Mouse (Mus musculus): ENCODE measurements around the gene Pax2. TPM values are rescaled to one million over a fixed set of nuclear protein-coding genes. Genes with fewer than 3 reads are reported as not detected.
A peak's percentile ranks its signal among the peaks of the same experiment; 100 is the strongest.

Gene Pax2
- polyA plus RNA-seq, 1 experiment from 2014 or later, result 8.0 TPM

GRCm38 (mm10) chr19:44791981-44792380 is 36.1 kb downstream of the Pax2 start:
- Histone ChIP-seq H3K36me3 (ENCODE audit: control insufficient read depth, insufficient read depth, low read length) (no peaks in the 10 kb centered on the region), H3K27ac (ENCODE audit: low read depth, low read length) (no peak overlapping the region), H3K4me3 (ENCODE audit: low read depth, low read length) (no peak overlapping the region), H3K4me1 (ENCODE audit: control insufficient read depth, insufficient read depth, low read length) (peaks cover 7% of the 10 kb centered on the region), H3K9ac (ENCODE audit: low read length) (no peak overlapping the region), H3K4me2 (ENCODE audit: low read depth) (no peak overlapping the region), H3K27me3 (ENCODE audit: control insufficient read depth, insufficient read depth, low read length) (peaks cover 2% of the 10 kb centered on the region; the same call in 1 of the 2 replicates), H3K9me3 (ENCODE audit: control insufficient read depth, low read length) (no peaks in the 10 kb centered on the region)
- 78% methylated on average over 4 of the region's 4 CpGs for WGBS
- DNase-seq (ENCODE audit: low spot score) (no peak), ATAC-seq (ENCODE audit: insufficient read depth, low FRiP score, low TSS enrichment) (no peak)

DNA sequence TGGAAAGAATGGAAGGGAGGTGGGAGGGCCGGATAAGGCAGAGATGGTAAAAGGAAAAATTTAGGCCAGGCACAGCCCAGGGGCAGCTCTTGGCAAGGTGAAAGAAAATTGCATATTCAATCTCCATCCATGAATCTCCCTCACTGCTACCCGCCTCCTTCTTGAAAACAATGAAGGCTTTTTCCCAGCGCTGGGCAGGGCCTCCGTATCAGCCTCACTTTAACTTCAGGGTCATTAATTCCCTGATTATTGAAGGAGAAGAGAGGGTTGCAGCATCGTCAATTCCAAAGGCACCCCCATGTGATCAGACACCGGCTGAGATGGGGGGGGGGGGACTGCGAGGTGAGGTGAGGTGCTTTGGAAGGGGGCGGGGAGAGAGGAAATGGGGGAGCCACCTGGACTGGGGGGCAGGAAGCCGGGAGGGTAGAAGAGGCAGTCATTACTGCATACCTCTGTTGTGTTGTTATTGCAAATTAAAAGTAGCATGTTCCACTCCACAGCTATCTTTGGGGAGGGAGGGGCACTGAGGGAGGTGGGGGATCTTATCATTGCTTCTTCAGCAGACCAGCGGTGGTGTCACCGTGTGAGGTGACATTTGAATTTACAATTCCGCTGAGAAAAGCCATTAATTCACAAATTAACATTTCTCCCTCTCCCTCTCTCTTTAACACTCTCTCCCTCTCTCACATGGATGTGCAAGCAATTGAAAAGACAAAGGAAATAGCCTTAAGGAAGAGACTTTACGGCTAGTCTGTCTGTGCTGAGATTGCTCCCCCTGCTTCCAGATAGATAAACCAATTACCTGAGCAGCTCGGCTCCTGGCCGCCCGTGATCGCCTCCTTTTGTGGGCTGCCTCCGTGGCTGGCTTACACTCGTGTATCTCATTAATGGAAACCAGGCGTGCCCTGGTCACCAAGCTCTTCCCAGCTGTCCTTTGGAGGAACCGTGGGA is 41.5 kb downstream of the Pax2 start:
- Histone ChIP-seq H3K4me3 (ENCODE audit: low read depth, low read length) (no peak overlapping the region), H3K4me1 (ENCODE audit: control insufficient read depth, insufficient read depth, low read length) (peaks cover 42% of the 10 kb centered on the region), H3K27me3 (ENCODE audit: control insufficient read depth, insufficient read depth, low read length) (no peaks in the 10 kb centered on the region), H3K4me2 (ENCODE audit: low read depth) (peak overlapping the region; percentile 17), H3K9me3 (ENCODE audit: control insufficient read depth, low read length) (no peaks in the 10 kb centered on the region), H3K36me3 (ENCODE audit: control insufficient read depth, insufficient read depth, low read length) (no peaks in the 10 kb centered on the region), H3K9ac (ENCODE audit: low read length) (peak overlapping the region; percentile 19; the same call in 1 of the 2 replicates), H3K27ac (ENCODE audit: low read depth, low read length) (peak overlapping the region; percentile 77)
- 6% methylated on average over 21 of the region's 21 CpGs for WGBS
- ATAC-seq (ENCODE audit: insufficient read depth, low FRiP score, low TSS enrichment) (peak; percentile 66), DNase-seq (ENCODE audit: low spot score) (peak; percentile 40)

DNA sequence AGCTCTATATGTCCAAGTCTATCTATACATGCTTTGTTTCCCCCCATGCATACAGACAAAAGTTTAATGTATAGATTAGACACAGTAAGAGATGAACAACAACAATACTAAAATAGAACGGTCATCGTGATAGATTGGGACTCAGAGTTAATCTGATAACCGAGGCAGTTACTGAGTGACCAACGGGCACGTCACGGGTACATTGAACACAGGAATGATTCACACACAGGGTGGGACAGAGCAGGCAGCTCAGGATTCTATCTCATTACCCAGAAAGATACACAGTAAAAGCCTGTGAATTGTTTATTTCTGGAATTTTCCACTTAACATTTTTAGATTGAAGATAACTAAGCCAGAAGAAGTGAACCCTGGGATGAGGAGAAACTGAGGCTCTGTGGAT is 42.9 kb downstream of the Pax2 start:
- Histone ChIP-seq H3K27me3 (ENCODE audit: control insufficient read depth, insufficient read depth, low read length) (no peaks in the 10 kb centered on the region), H3K36me3 (ENCODE audit: control insufficient read depth, insufficient read depth, low read length) (no peaks in the 10 kb centered on the region), H3K4me2 (ENCODE audit: low read depth) (no peak overlapping the region), H3K9ac (ENCODE audit: low read length) (no peak overlapping the region), H3K9me3 (ENCODE audit: control insufficient read depth, low read length) (no peaks in the 10 kb centered on the region), H3K27ac (ENCODE audit: low read depth, low read length) (no peak overlapping the region), H3K4me1 (ENCODE audit: control insufficient read depth, insufficient read depth, low read length) (peaks cover 48% of the 10 kb centered on the region), H3K4me3 (ENCODE audit: low read depth, low read length) (no peak overlapping the region)
- WGBS, result 77% methylated on average over 6 of the region's 6 CpGs
- no peak for ATAC-seq (ENCODE audit: insufficient read depth, low FRiP score, low TSS enrichment)
- no peak for DNase-seq (ENCODE audit: low spot score)

GRCm38 (mm10) chr19:44799156-44799555 is 43.3 kb downstream of the Pax2 start:
- DNase-seq (ENCODE audit: low spot score), result no peak
- no peak overlapping the region for H3K27ac ChIP-seq (ENCODE audit: low read depth, low read length)
- H3K9me3 ChIP-seq (ENCODE audit: control insufficient read depth, low read length), result no peaks in the 10 kb centered on the region
- 80% methylated on average over 5 of the region's 5 CpGs for WGBS
- H3K27me3 ChIP-seq (ENCODE audit: control insufficient read depth, insufficient read depth, low read length), result no peaks in the 10 kb centered on the region
- H3K9ac ChIP-seq (ENCODE audit: low read length), result no peak overlapping the region
- peaks cover 48% of the 10 kb centered on the region for H3K4me1 ChIP-seq (ENCODE audit: control insufficient read depth, insufficient read depth, low read length)
- no peaks in the 10 kb centered on the region for H3K36me3 ChIP-seq (ENCODE audit: control insufficient read depth, insufficient read depth, low read length)
- no peak for ATAC-seq (ENCODE audit: insufficient read depth, low FRiP score, low TSS enrichment)
- H3K4me3 ChIP-seq (ENCODE audit: low read depth, low read length), result no peak overlapping the region
- H3K4me2 ChIP-seq (ENCODE audit: low read depth), result no peak overlapping the region

GRCm38 (mm10) chr19:44800327-44800726 is 44.5 kb downstream of the Pax2 start:
- ATAC-seq (ENCODE audit: insufficient read depth, low FRiP score, low TSS enrichment) (no peak), DNase-seq (ENCODE audit: low spot score) (peak; percentile 26)
- Histone ChIP-seq H3K27ac (ENCODE audit: low read depth, low read length) (0 out of 2 replicates have a peak overlapping the region, but pooled peaks have one; percentile 17), H3K4me3 (ENCODE audit: low read depth, low read length) (no peak overlapping the region), H3K36me3 (ENCODE audit: control insufficient read depth, insufficient read depth, low read length) (no peaks in the 10 kb centered on the region), H3K9ac (ENCODE audit: low read length) (no peak overlapping the region), H3K4me1 (ENCODE audit: control insufficient read depth, insufficient read depth, low read length) (peaks cover 48% of the 10 kb centered on the region), H3K9me3 (ENCODE audit: control insufficient read depth, low read length) (no peaks in the 10 kb centered on the region), H3K4me2 (ENCODE audit: low read depth) (no peak overlapping the region), H3K27me3 (ENCODE audit: control insufficient read depth, insufficient read depth, low read length) (no peaks in the 10 kb centered on the region)
- WGBS, result 27% methylated on average over 6 of the region's 6 CpGs

DNA sequence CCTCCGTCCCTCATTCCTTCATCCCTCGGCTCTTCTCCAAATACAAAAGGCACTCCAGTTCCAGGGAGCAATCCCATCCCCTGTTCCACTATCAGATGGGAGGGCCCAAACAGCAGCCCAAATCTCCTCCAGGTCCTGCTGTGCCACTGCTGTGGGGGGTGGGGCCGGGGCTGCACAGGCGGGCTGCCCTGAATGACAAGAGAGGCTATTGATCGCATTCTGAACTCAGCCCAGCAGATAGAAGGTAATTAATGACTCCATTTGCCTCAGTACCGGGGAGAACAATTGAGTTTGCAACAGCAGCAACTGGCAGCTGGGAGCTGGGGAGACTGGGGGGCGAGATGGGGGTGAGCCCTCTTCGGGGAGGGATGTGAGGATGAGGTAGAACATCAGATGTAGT is 52.9 kb downstream of the Pax2 start:
- Histone ChIP-seq H3K4me3 (ENCODE audit: low read depth, low read length) (no peak overlapping the region), H3K27me3 (ENCODE audit: control insufficient read depth, insufficient read depth, low read length) (no peaks in the 10 kb centered on the region), H3K27ac (ENCODE audit: low read depth, low read length) (peak overlapping the region; percentile 46; the same call in 1 of the 2 replicates), H3K9ac (ENCODE audit: low read length) (no peak overlapping the region), H3K36me3 (ENCODE audit: control insufficient read depth, insufficient read depth, low read length) (no peaks in the 10 kb centered on the region), H3K4me1 (ENCODE audit: control insufficient read depth, insufficient read depth, low read length) (peaks cover 4% of the 10 kb centered on the region), H3K4me2 (ENCODE audit: low read depth) (peak overlapping the region; percentile 16), H3K9me3 (ENCODE audit: control insufficient read depth, low read length) (no peaks in the 10 kb centered on the region)
- ATAC-seq (ENCODE audit: insufficient read depth, low FRiP score, low TSS enrichment), result no peak
- WGBS, result under 1% methylated on average over 8 of the region's 8 CpGs
- DNase-seq (ENCODE audit: low spot score), result peak; percentile 56

DNA sequence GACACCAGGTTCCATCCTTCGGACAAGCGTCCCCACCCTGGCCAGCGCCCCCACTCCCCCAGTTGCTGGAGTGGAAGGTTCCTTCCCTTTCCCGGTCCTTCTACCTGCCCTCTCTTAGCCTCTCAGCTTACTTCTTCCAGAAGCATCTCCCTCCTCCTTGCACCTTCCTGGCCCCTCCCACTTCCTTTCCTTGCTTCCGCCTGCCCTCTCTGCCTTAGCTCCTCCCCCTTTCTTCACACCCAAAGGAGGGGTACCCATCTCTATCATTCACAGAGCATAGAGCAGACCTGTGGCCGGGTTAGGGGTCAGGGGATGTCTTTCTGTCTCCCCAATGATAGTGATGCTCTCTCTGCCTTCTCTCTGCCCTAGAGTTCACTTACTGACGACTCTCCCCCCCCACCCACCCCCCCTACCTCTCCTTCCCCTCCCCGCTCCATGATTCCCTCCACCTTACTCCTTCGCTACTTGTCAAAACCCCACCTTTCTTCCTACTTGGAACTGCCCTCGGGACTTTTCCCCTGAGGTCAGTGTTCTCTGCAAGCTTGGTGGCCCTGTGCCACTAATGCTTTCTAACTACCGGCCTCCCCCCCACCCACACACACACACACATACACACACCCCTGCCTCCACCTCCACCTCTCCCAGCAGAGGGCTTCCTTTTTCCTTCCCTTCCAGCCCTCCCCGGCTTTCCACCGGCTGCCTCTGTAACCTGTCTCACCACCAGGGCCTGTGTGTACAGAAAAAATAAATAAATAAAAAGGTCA is 57.0 kb downstream of the Pax2 start:
- no peaks in the 10 kb centered on the region for H3K36me3 ChIP-seq (ENCODE audit: control insufficient read depth, insufficient read depth, low read length)
- peaks cover 16% of the 10 kb centered on the region for H3K4me1 ChIP-seq (ENCODE audit: control insufficient read depth, insufficient read depth, low read length)
- H3K4me3 ChIP-seq (ENCODE audit: low read depth, low read length), result no peak overlapping the region
- ATAC-seq (ENCODE audit: insufficient read depth, low FRiP score, low TSS enrichment) (no peak), DNase-seq (ENCODE audit: low spot score) (no peak)
- no peak overlapping the region for H3K4me2 ChIP-seq (ENCODE audit: low read depth)
- H3K9ac ChIP-seq (ENCODE audit: low read length), result no peak overlapping the region
- no peaks in the 10 kb centered on the region for H3K9me3 ChIP-seq (ENCODE audit: control insufficient read depth, low read length)
- 70% methylated on average over 13 of the region's 13 CpGs for WGBS
- H3K27me3 ChIP-seq (ENCODE audit: control insufficient read depth, insufficient read depth, low read length), result peaks cover 3% of the 10 kb centered on the region; the same call in 1 of the 2 replicates
- no peak overlapping the region for H3K27ac ChIP-seq (ENCODE audit: low read depth, low read length)

DNA sequence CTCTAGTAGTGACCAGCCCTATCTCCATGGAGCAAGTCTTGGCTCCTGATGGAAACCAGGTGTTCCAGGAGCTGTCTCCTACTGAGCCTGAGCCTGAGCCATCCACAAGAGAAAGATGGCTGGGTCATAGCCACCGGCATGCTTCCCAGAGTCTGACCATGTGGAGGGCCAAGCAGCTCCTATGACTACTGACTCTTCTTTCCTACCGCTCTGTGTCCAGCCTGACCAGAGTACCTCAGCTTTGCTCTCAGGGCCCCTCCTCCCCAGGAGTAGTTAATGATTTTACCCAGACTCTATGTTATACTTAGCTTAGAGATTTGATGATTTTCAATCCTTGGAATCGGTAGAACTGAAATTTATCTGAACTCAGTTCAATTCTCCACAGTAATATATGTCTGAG is 59.3 kb downstream of the Pax2 start:
- no peaks in the 10 kb centered on the region for H3K9me3 ChIP-seq (ENCODE audit: control insufficient read depth, low read length)
- ATAC-seq (ENCODE audit: insufficient read depth, low FRiP score, low TSS enrichment) (no peak), DNase-seq (ENCODE audit: low spot score) (no peak)
- H3K36me3 ChIP-seq (ENCODE audit: control insufficient read depth, insufficient read depth, low read length), result no peaks in the 10 kb centered on the region
- WGBS, result 92% methylated on average over 3 of the region's 3 CpGs
- H3K9ac ChIP-seq (ENCODE audit: low read length), result no peak overlapping the region
- H3K27ac ChIP-seq (ENCODE audit: low read depth, low read length), result no peak overlapping the region
- peaks cover 23% of the 10 kb centered on the region for H3K4me1 ChIP-seq (ENCODE audit: control insufficient read depth, insufficient read depth, low read length)
- H3K4me3 ChIP-seq (ENCODE audit: low read depth, low read length), result no peak overlapping the region
- H3K27me3 ChIP-seq (ENCODE audit: control insufficient read depth, insufficient read depth, low read length), result peaks cover 3% of the 10 kb centered on the region; the same call in 1 of the 2 replicates
- no peak overlapping the region for H3K4me2 ChIP-seq (ENCODE audit: low read depth)
